Mouse (Mus musculus) small intestine, adult 2 months (tissue): Measurements from ENCODE around the gene Dcp1a. TPM values are rescaled to one million over a fixed set of nuclear protein-coding genes. Genes with fewer than 3 reads are reported as not detected.

Source experiments
- H3K27ac ChIP-seq: fragments of 200-500 bp; 2 replicates; pipeline ENCODE4 v1.5.1; 2012; ENCODE audit warnings: low read depth, low read length, control low read depth, inconsistent platforms; ENCODE audit not compliant: insufficient read depth
- H3K27me3 ChIP-seq: fragments of 200-500 bp; 2 replicates; pipeline ENCODE4 v1.6.1; 2012; ENCODE audit warnings: mild to moderate bottlenecking, moderate library complexity, low read length, inconsistent platforms; ENCODE audit not compliant: control insufficient read depth, insufficient read depth
- H3K36me3 ChIP-seq: fragments of 200-500 bp; 2 replicates; pipeline ENCODE4 v1.6.1; 2012; ENCODE audit warnings: mild to moderate bottlenecking, low read length, control low read depth, inconsistent platforms; ENCODE audit not compliant: control insufficient read depth, insufficient read depth
- H3K4me1 ChIP-seq: fragments of 200-500 bp; 2 replicates; pipeline ENCODE4 v1.6.1; 2012; ENCODE audit warnings: low read length, inconsistent platforms, mixed read lengths; ENCODE audit not compliant: control insufficient read depth, insufficient read depth, insufficient read length
- H3K4me3 ChIP-seq: fragments of 200-500 bp; 2 replicates; pipeline ENCODE4 v1.5.1; 2012; ENCODE audit warnings: low read depth, mild to moderate bottlenecking, control low read depth, inconsistent platforms, low read length, moderate library complexity
- CTCF ChIP-seq: fragments of 200-500 bp; IDR thresholded peaks from 2 replicates; pipeline ENCODE4 v1.5.1; 2012; ENCODE audit warnings: low read depth, mild to moderate bottlenecking, control low read depth, inconsistent platforms, low read length, moderate library complexity, mixed read lengths; ENCODE audit not compliant: insufficient replicate concordance, insufficient read length; ENCODE audit errors: extremely low read depth
- POLR2A ChIP-seq: fragments of 200-500 bp; IDR thresholded peaks from 2 replicates; pipeline ENCODE4 v1.6.1; 2012; ENCODE audit warnings: low read depth, mild to moderate bottlenecking, control low read depth, inconsistent platforms, low read length, moderate library complexity
- WGBS: fragments of 180-500 bp; shearing (Covaris S2); methylation state at CpG from one replicate; pipeline ENCODE4 v1.1.7; 2018; 5-methylcytosine and 5-hydroxymethylcytosine counted together
- polyA plus RNA-seq: library from polyadenylated mRNA; depleted of rRNA; stranded (reverse); fragments of >200 nt; gene quantifications from 2 replicates; pipeline ENCODE4 v1.2.3, GENCODE M21; 2012

The Dcp1a gene
- polyA plus RNA-seq, 1 experiment: 28.6 TPM

- Histone ChIP-seq H3K36me3 (peaks cover 59% of the 10 kb centered on the region), H3K4me3 (no peak overlapping the region), H3K4me1 (peaks cover 16% of the 10 kb centered on the region), H3K27me3 (no peaks in the 10 kb centered on the region), H3K27ac (peak overlapping the region; percentile 93)
- TF ChIP-seq CTCF (peak; percentile 26; the same call in 1 of the 2 replicates), POLR2A (no peak)
- 63% methylated on average over 13 of the region's 13 CpGs for WGBS
Measured at GRCm38 (mm10) chr14:30560803-30561389, 81.6 kb downstream of the Dcp1a start.

GRCm38 (mm10) chr14:30561470-30562187 lies 82.3 kb downstream of the Dcp1a start:
- peaks cover 59% of the 10 kb centered on the region for H3K36me3 ChIP-seq
- no peak overlapping the region for H3K4me3 ChIP-seq
- TF ChIP-seq CTCF (no peak), POLR2A (no peak)
- H3K27me3 ChIP-seq: no peaks in the 10 kb centered on the region
- H3K4me1 ChIP-seq: peaks cover 16% of the 10 kb centered on the region
- WGBS: 26% methylated on average over 14 of the region's 14 CpGs
- H3K27ac ChIP-seq: peak overlapping the region; percentile 93

- Histone ChIP-seq H3K4me3 (no peak overlapping the region), H3K36me3 (peaks cover 63% of the 10 kb centered on the region), H3K27ac (no peak overlapping the region), H3K27me3 (no peaks in the 10 kb centered on the region), H3K4me1 (peaks cover 16% of the 10 kb centered on the region)
- no peak for TF ChIP-seq POLR2A
- TF ChIP-seq CTCF: no peak
Measured at GRCm38 (mm10) chr14:30562343-30562742, 83.0 kb downstream of the Dcp1a start.

- Histone ChIP-seq H3K4me3 (no peak overlapping the region), H3K27ac (no peak overlapping the region), H3K36me3 (peaks cover 65% of the 10 kb centered on the region), H3K27me3 (no peaks in the 10 kb centered on the region), H3K4me1 (peaks cover 14% of the 10 kb centered on the region)
- TF ChIP-seq CTCF (no peak), POLR2A (no peak)
- WGBS: 79% methylated on average over 2 of the region's 2 CpGs
Measured at GRCm38 (mm10) chr14:30564451-30564850, 85.1 kb downstream of the Dcp1a start.

GRCm38 (mm10) chr14:30566317-30566716 lies 87.0 kb downstream of the Dcp1a start:
- 86% methylated on average over 6 of the region's 6 CpGs for WGBS
- H3K4me3 ChIP-seq: no peak overlapping the region
- H3K4me1 ChIP-seq: peaks cover 5% of the 10 kb centered on the region; the same call in 1 of the 2 replicates
- H3K27ac ChIP-seq: no peak overlapping the region
- no peaks in the 10 kb centered on the region for H3K27me3 ChIP-seq
- H3K36me3 ChIP-seq: peaks cover 65% of the 10 kb centered on the region
- TF ChIP-seq CTCF: no peak
- TF ChIP-seq POLR2A: no peak

GRCm38 (mm10) chr14:30568016-30568415 lies 88.7 kb downstream of the Dcp1a start:
- H3K4me3 ChIP-seq: no peak overlapping the region
- peaks cover 79% of the 10 kb centered on the region for H3K36me3 ChIP-seq
- no peak overlapping the region for H3K27ac ChIP-seq
- WGBS: 84% methylated on average over 9 of the region's 9 CpGs
- TF ChIP-seq CTCF: no peak
- no peak for TF ChIP-seq POLR2A
- 0 out of 2 replicates have a peak, but pooled peaks cover 2% of the 10 kb centered on the region for H3K4me1 ChIP-seq
- no peaks in the 10 kb centered on the region for H3K27me3 ChIP-seq

- WGBS: 71% methylated on average over 9 of the region's 9 CpGs
- H3K36me3 ChIP-seq: peaks cover 87% of the 10 kb centered on the region
- no peaks in the 10 kb centered on the region for H3K27me3 ChIP-seq
Measured at GRCm38 (mm10) chr14:30570303-30570702, 91.0 kb downstream of the Dcp1a start.

More at GRCm38 (mm10) chr14:30570303-30570702, 91.0 kb downstream of the Dcp1a start:
- H3K27ac ChIP-seq: no peak overlapping the region
- TF ChIP-seq POLR2A (no peak), CTCF (no peak)
- H3K4me3 ChIP-seq: no peak overlapping the region
- 0 out of 2 replicates have a peak, but pooled peaks cover 2% of the 10 kb centered on the region for H3K4me1 ChIP-seq
